Mouse (Mus musculus) hindbrain, embryonic 12.5 days (tissue): Measurements from ENCODE around the gene Nrgn. TPM values are rescaled to one million over a fixed set of nuclear protein-coding genes. Genes with fewer than 3 reads are reported as not detected.

Source experiments
- ATAC-seq: fragments of 200-750 bp; cut with Nextera tagmentation; 2 replicates; pipeline ENCODE4 v1.8.0; 2017; ENCODE audit warnings: moderate TSS enrichment; ENCODE audit not compliant: low FRiP score
- H3K27ac ChIP-seq: fragments of 300-500 bp; sonication (generic); 2 replicates; pipeline ENCODE4 v1.5.1; 2016; ENCODE audit warnings: mild to moderate bottlenecking
- H3K27me3 ChIP-seq: fragments of 300-500 bp; sonication (generic); 2 replicates; pipeline ENCODE4 v1.6.1; 2016; ENCODE audit warnings: mild to moderate bottlenecking
- H3K36me3 ChIP-seq: fragments of 300-500 bp; sonication (generic); 2 replicates; pipeline ENCODE4 v1.6.1; 2016; ENCODE audit warnings: mild to moderate bottlenecking
- H3K4me1 ChIP-seq: fragments of 300-500 bp; sonication (generic); 2 replicates; pipeline ENCODE4 v1.6.1; 2016
- H3K4me2 ChIP-seq: fragments of 300-500 bp; sonication (generic); replicated peaks from 2 replicates; pipeline ENCODE4 v1.6.1; 2016; ENCODE audit warnings: mild to moderate bottlenecking
- H3K4me3 ChIP-seq: fragments of 300-500 bp; sonication (generic); 2 replicates; pipeline ENCODE4 v1.5.1; 2016; ENCODE audit warnings: mild to moderate bottlenecking
- H3K9ac ChIP-seq: fragments of 300-500 bp; sonication (generic); 2 replicates; pipeline ENCODE4 v1.6.1; 2016; ENCODE audit warnings: mild to moderate bottlenecking, moderate library complexity
- H3K9me3 ChIP-seq: fragments of 300-500 bp; sonication (generic); replicated peaks from 2 replicates; pipeline ENCODE4 v1.6.1; 2016; ENCODE audit warnings: mild to moderate bottlenecking
- WGBS: fragments of 180-500 bp; shearing (Covaris S2); methylation state at CpG from one replicate; pipeline ENCODE4 v1.1.7; 2016; 5-methylcytosine and 5-hydroxymethylcytosine counted together
- polyA plus RNA-seq: library from polyadenylated mRNA; unstranded; fragments of >200 nt; fragmentation: Nextera tagmentation; extraction: Ambion mirVana; gene quantifications from 2 replicates; pipeline ENCODE4 v1.2.1, GENCODE M21; 2016

The Nrgn gene
- polyA plus RNA-seq, 1 experiment from 2014 or later: 15.5 TPM

DNA sequence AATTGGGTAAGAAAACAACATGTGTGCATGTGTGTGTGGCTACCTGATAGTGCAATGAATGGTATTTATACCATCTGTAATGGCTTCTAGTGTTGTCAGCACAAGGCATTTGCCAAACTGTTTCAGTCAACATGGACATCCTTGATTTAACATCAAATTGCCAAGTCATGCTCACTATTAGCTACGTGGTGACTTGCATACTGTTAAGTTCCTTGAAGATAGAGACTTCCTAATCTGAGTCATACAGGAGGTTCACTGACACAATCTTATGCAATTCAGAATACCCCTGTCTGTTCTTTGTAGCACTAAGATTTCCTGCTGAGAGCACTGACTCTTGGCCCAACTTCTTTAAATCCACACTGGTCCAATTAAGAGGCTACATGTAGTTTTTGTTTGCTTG lies 35.2 kb downstream of the Nrgn start:
- no peak overlapping the region for H3K4me3 ChIP-seq
- H3K27me3 ChIP-seq: no peaks in the 10 kb centered on the region
- no peak for ATAC-seq
- no peaks in the 10 kb centered on the region; the same call in 1 of the 2 replicates for H3K4me1 ChIP-seq
- H3K4me2 ChIP-seq: no peak overlapping the region
- peaks cover 26% of the 10 kb centered on the region for H3K36me3 ChIP-seq
- no peaks in the 10 kb centered on the region for H3K9me3 ChIP-seq
- no peak overlapping the region for H3K27ac ChIP-seq
- no peak overlapping the region for H3K9ac ChIP-seq
- 89% methylated on average over 1 of the region's 1 CpGs for whole genome bisulfite sequencing

DNA sequence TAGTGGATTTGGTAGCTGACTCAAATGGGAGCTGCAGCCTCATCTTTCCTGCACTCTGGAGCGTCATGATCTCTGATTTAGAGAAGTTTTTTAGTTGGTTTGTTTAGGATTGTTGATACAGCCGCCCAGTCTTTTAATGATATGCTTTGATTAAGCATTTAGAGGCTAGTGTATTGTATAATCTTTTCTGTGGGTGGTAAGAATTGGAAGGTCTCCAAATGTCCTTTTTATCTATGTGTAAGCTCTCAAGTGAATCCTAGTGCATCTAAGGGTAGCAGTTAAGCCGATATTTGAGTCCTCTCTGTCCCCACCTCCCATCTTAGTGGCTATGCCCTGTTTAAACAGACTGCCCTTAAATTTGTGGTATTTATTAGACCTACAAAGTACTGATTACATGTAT lies 38.2 kb downstream of the Nrgn start:
- H3K9ac ChIP-seq: no peak overlapping the region
- ATAC-seq: no peak
- no peaks in the 10 kb centered on the region for H3K27me3 ChIP-seq
- no peak overlapping the region for H3K4me3 ChIP-seq
- no peaks in the 10 kb centered on the region; the same call in 1 of the 2 replicates for H3K4me1 ChIP-seq
- 83% methylated on average over 3 of the region's 3 CpGs for WGBS
- no peak overlapping the region for H3K4me2 ChIP-seq
- no peaks in the 10 kb centered on the region for H3K9me3 ChIP-seq
- peaks cover 8% of the 10 kb centered on the region; the same call in 1 of the 2 replicates for H3K36me3 ChIP-seq
- no peak overlapping the region for H3K27ac ChIP-seq

DNA sequence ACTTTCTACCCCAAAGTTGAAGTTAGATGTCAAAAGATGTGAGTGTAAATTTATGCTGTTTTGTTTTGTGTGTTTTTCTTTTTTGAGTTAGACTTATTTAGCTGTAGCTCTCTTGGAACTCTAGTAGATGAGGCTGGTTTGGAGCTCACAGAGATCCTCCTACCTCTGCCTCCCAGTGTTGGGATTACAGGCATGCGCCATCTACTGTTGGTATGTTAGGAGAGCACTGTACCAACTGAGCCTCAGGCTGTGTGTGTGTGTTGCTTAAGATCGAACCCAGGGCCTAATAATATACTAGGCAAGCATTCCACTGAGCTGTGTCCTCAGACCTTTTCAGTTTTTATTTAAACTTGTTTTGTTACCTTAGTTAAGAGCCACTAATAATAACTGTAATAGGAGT lies 40.6 kb downstream of the Nrgn start:
- H3K4me2 ChIP-seq: no peak overlapping the region
- H3K4me1 ChIP-seq: no peaks in the 10 kb centered on the region; the same call in 1 of the 2 replicates
- H3K27ac ChIP-seq: no peak overlapping the region
- 0 out of 2 replicates have a peak, but pooled peaks cover 1% of the 10 kb centered on the region for H3K36me3 ChIP-seq
- H3K9ac ChIP-seq: no peak overlapping the region
- WGBS: 95% methylated on average over 2 of the region's 2 CpGs
- no peaks in the 10 kb centered on the region for H3K27me3 ChIP-seq
- H3K4me3 ChIP-seq: no peak overlapping the region
- no peak for ATAC-seq
- no peaks in the 10 kb centered on the region for H3K9me3 ChIP-seq

DNA sequence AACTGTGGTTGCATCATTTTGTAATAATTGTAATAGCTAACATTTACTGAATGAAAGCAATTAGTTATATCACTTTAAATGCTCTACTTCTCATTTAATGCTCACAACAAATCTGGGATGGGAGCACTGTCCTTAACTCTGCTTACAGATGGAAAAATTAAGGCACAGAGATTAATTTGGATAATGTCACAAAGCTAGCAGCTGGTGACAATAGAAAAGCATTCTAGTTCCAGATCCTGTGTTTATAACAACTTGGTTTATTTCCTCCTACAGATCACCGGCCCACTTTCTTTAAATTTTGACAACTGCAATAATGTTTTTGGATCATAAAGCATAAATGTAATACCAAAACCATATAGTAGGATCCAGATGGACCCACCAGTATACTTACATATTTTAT lies 46.7 kb downstream of the Nrgn start:
- Histone ChIP-seq H3K27ac (no peak overlapping the region), H3K27me3 (no peaks in the 10 kb centered on the region), H3K9me3 (no peaks in the 10 kb centered on the region; the same call in 1 of the 2 replicates), H3K36me3 (no peaks in the 10 kb centered on the region), H3K9ac (no peak overlapping the region), H3K4me1 (no peaks in the 10 kb centered on the region), H3K4me2 (no peak overlapping the region), H3K4me3 (no peak overlapping the region)
- ATAC-seq: no peak
- WGBS: 90% methylated on average over 1 of the region's 1 CpGs

DNA sequence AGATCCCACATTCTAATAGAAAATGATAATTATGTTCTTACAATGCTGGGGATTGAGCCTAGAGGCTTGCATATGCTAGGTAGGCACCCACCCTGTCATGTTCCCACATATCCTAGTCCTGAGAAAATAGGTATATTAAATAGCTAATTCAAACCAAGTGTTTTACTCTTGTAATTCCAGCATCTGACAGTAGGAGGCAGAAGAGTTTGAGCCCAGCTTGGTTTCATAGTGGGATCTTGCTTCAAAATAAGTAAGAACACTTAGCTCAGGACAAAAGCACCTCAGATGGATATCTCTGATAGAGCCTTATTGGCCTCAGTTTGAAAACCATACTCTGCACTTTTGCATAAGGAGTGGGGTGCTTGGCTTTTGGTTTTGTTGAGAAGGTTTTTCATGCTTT lies 48.4 kb downstream of the Nrgn start:
- Histone ChIP-seq H3K4me3 (no peak overlapping the region), H3K27ac (no peak overlapping the region), H3K27me3 (no peaks in the 10 kb centered on the region), H3K9ac (no peak overlapping the region), H3K9me3 (no peaks in the 10 kb centered on the region; the same call in 1 of the 2 replicates), H3K36me3 (no peaks in the 10 kb centered on the region), H3K4me1 (no peaks in the 10 kb centered on the region), H3K4me2 (no peak overlapping the region)
- ATAC-seq: no peak

DNA sequence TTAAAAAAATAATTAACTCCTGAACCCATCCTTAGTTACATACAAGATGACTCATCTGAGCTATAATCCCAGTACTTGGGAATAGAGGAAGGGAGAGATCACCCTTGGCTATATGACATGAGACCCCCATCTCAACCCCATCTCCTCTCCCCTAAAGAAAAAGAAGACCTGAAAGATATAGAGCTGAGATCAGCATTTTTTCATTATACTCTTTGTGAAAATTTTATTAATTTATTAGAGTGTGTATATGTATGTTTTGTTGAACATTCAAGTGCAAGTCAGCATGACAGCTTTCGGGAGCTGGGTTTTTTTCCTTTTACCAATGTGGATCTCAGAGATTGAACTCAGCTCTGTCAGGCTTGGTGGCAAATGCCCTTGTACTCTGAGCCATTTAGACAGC lies 51.5 kb downstream of the Nrgn start:
- Histone ChIP-seq H3K27ac (no peak overlapping the region), H3K36me3 (no peaks in the 10 kb centered on the region), H3K4me1 (no peaks in the 10 kb centered on the region), H3K27me3 (no peaks in the 10 kb centered on the region), H3K9me3 (no peaks in the 10 kb centered on the region; the same call in 1 of the 2 replicates), H3K4me3 (no peak overlapping the region), H3K9ac (no peak overlapping the region), H3K4me2 (no peak overlapping the region)
- 94% methylated on average over 1 of the region's 1 CpGs for WGBS
- ATAC-seq: no peak

DNA sequence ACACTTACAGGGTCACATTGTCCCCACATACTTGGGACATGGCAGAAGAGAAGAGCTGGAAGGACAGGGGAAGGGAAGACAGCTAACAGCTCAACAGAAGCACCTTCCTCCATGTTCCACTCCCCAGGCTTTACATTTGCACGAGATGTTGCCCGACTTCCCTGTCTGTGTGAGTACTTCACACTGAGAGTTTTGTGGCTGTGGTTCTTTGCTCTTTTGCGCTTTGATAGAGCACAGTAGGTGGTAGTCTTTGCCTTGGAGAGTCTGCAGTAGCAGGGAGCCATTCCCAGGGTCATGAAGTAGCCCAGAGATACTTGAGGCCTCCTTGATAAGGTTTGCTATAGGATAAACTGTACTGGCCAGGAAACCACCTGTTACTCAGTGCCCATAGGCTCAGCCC lies 52.5 kb downstream of the Nrgn start:
- no peaks in the 10 kb centered on the region; the same call in 1 of the 2 replicates for H3K9me3 ChIP-seq
- no peaks in the 10 kb centered on the region for H3K27me3 ChIP-seq
- H3K4me3 ChIP-seq: no peak overlapping the region
- H3K9ac ChIP-seq: no peak overlapping the region
- H3K36me3 ChIP-seq: no peaks in the 10 kb centered on the region
- H3K27ac ChIP-seq: no peak overlapping the region
- H3K4me1 ChIP-seq: no peaks in the 10 kb centered on the region
- 70% methylated on average over 3 of the region's 3 CpGs for WGBS
- H3K4me2 ChIP-seq: no peak overlapping the region
- no peak for ATAC-seq

DNA sequence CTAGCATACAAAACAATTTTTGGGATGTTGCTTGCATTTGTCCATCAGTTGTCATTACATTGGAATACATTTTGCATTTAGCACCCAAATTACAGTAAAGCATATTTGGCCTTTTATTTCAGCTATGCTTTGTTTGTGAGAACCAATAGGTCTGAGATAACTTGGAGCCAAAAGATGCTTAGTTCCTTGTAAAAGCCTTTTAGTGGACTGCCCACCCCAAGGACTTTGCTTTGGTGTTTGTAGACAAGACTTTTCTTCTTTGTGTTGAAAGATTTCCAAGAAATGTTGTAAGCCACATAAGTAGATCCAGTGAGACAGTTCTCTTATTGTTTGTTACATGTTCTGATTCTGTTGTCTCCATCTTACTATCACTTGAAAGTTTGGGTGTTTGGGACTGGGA lies 56.4 kb downstream of the Nrgn start:
- no peak for ATAC-seq
- no peak overlapping the region for H3K9ac ChIP-seq
- H3K27ac ChIP-seq: no peak overlapping the region
- H3K4me3 ChIP-seq: no peak overlapping the region
- H3K9me3 ChIP-seq: no peaks in the 10 kb centered on the region
- no peaks in the 10 kb centered on the region for H3K36me3 ChIP-seq
- H3K4me2 ChIP-seq: no peak overlapping the region
- peaks cover 6% of the 10 kb centered on the region; the same call in 1 of the 2 replicates for H3K4me1 ChIP-seq
- no peaks in the 10 kb centered on the region for H3K27me3 ChIP-seq

DNA sequence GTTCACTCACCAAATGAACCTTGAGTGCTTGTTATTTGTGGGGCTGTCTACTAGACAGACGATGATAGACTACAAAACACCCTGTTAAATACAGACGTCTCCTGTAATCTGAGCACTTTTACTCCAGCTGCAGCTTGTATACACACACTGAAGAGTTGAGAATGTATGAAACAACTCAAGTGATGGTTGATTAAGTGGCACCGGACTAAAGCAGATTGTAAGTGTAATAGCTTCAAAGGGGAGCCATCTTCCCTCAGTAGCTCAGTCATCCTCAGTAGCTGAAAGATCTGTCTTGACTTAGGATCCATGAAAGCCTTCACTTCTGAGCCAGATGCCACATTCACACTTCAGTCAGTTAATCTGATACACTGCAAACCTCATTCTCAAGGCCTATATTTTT lies 56.9 kb downstream of the Nrgn start:
- Histone ChIP-seq H3K4me2 (no peak overlapping the region), H3K27me3 (no peaks in the 10 kb centered on the region), H3K4me3 (no peak overlapping the region), H3K36me3 (no peaks in the 10 kb centered on the region), H3K9me3 (no peaks in the 10 kb centered on the region), H3K4me1 (peaks cover 8% of the 10 kb centered on the region), H3K9ac (no peak overlapping the region), H3K27ac (no peak overlapping the region)
- 78% methylated on average over 3 of the region's 3 CpGs for WGBS
- no peak for ATAC-seq

Other genes with a start within 250 kb of the Nrgn start
- gene Ccdc15, start 204.5 kb downstream of the Nrgn start, polyA plus RNA-seq: 8.2 and 10.5 TPM in 2 replicates
- 0.26 and 0.36 TPM in 2 replicates for gene Hepacam, start 185.6 kb downstream of the Nrgn start, polyA plus RNA-seq
- 8.0 and 12.0 TPM in 2 replicates for gene Robo4, start 151.0 kb downstream of the Nrgn start, polyA plus RNA-seq
- gene Robo3, start 119.7 kb downstream of the Nrgn start, polyA plus RNA-seq: 155 and 187 TPM in 2 replicates
- 50.7 TPM in 2 replicates for gene Msantd2, start 63.6 kb downstream of the Nrgn start, polyA plus RNA-seq
- gene Esam, start 24.8 kb downstream of the Nrgn start, polyA plus RNA-seq: 31.6 and 32.7 TPM in 2 replicates
- 0.53 and 1.0 TPM in 2 replicates for gene Vsig2, start 13.6 kb downstream of the Nrgn start, polyA plus RNA-seq
- 9.4 and 12.1 TPM in 2 replicates for gene Siae, start 2.8 kb upstream of the Nrgn start, polyA plus RNA-seq
- 17.9 and 22.9 TPM in 2 replicates for gene Spa17, start 60.8 kb upstream of the Nrgn start, polyA plus RNA-seq
- gene Tbrg1, start 104.4 kb upstream of the Nrgn start, polyA plus RNA-seq: 129 and 140 TPM in 2 replicates
- gene Panx3, start 116.3 kb upstream of the Nrgn start, polyA plus RNA-seq: 0.79 and 3.0 TPM in 2 replicates
- not detected in 2 replicates for gene Olfr160, start 163.3 kb upstream of the Nrgn start, polyA plus RNA-seq
- not detected in 2 replicates for gene Olfr874, start 192.2 kb upstream of the Nrgn start, polyA plus RNA-seq
- not detected in 2 replicates for gene Olfr875, start 219.0 kb upstream of the Nrgn start, polyA plus RNA-seq